Mouse (Mus musculus) small intestine, adult 2 months (tissue): ENCODE measurements around the gene Gpr4. TPM values are rescaled to one million over a fixed set of nuclear protein-coding genes. Genes with fewer than 3 reads are reported as not detected.
A peak's percentile ranks its signal among the peaks of the same experiment; 100 is the strongest.

Source experiments
- H3K27ac ChIP-seq: fragments of 200-500 bp; 2 replicates; pipeline ENCODE4 v1.5.1; 2012; ENCODE audit warnings: low read depth, low read length, control low read depth, inconsistent platforms; ENCODE audit not compliant: insufficient read depth
- H3K27me3 ChIP-seq: fragments of 200-500 bp; 2 replicates; pipeline ENCODE4 v1.6.1; 2012; ENCODE audit warnings: mild to moderate bottlenecking, moderate library complexity, low read length, inconsistent platforms; ENCODE audit not compliant: control insufficient read depth, insufficient read depth
- H3K36me3 ChIP-seq: fragments of 200-500 bp; 2 replicates; pipeline ENCODE4 v1.6.1; 2012; ENCODE audit warnings: mild to moderate bottlenecking, low read length, control low read depth, inconsistent platforms; ENCODE audit not compliant: control insufficient read depth, insufficient read depth
- H3K4me1 ChIP-seq: fragments of 200-500 bp; 2 replicates; pipeline ENCODE4 v1.6.1; 2012; ENCODE audit warnings: low read length, inconsistent platforms, mixed read lengths; ENCODE audit not compliant: control insufficient read depth, insufficient read depth, insufficient read length
- H3K4me3 ChIP-seq: fragments of 200-500 bp; 2 replicates; pipeline ENCODE4 v1.5.1; 2012; ENCODE audit warnings: low read depth, mild to moderate bottlenecking, control low read depth, inconsistent platforms, low read length, moderate library complexity
- CTCF ChIP-seq: fragments of 200-500 bp; IDR thresholded peaks from 2 replicates; pipeline ENCODE4 v1.5.1; 2012; ENCODE audit warnings: low read depth, mild to moderate bottlenecking, control low read depth, inconsistent platforms, low read length, moderate library complexity, mixed read lengths; ENCODE audit not compliant: insufficient replicate concordance, insufficient read length; ENCODE audit errors: extremely low read depth
- POLR2A ChIP-seq: fragments of 200-500 bp; IDR thresholded peaks from 2 replicates; pipeline ENCODE4 v1.6.1; 2012; ENCODE audit warnings: low read depth, mild to moderate bottlenecking, control low read depth, inconsistent platforms, low read length, moderate library complexity
- WGBS: fragments of 180-500 bp; shearing (Covaris S2); methylation state at CpG from one replicate; pipeline ENCODE4 v1.1.7; 2018; 5-methylcytosine and 5-hydroxymethylcytosine counted together
- polyA plus RNA-seq: library from polyadenylated mRNA; depleted of rRNA; stranded (reverse); fragments of >200 nt; gene quantifications from 2 replicates; pipeline ENCODE4 v1.2.3, GENCODE M21; 2012; rRNA removed

The Gpr4 gene
- polyA plus RNA-seq, 1 experiment: 4.4 TPM

DNA sequence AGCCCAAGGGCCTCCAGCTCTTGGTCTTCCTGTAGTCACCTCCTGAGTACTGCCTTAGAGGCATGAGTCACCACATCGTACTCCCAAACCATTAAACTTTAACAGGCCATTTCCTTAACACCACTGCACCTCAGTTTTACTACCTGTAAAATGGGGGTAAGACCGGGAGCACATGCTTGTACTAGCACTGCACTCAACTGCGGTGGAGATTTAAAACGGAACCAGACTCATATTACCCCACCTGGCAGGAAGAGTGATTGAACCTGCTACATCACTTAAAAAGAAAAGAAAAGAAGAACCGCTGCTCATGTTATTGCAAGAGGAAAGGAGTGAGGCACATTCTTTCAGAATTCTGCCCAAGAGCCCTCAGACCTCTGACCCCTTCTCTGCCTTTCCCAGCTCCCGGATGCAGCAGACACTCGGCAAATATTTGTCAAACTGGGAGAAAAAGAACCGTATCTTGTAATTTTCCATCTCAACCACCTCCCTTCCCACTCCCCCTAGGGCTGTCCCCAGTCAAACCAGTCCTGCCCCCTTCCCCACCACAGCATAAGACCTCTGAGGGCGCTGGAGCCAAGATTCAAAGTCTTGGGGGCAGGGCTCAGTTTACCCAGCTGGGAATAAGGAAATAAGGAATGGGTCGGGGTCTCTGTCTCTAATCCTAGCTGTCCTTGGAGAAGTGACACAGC is 56.8 kb downstream of the Gpr4 start:
- Histone ChIP-seq H3K27me3 (no peaks in the 10 kb centered on the region), H3K27ac (peak overlapping the region; percentile 92), H3K4me1 (peaks cover 41% of the 10 kb centered on the region), H3K4me3 (peak overlapping the region; percentile 95), H3K36me3 (peaks cover 19% of the 10 kb centered on the region)
- TF ChIP-seq CTCF (no peak), POLR2A (no peak)
- 10% methylated on average over 10 of the region's 10 CpGs for WGBS

DNA sequence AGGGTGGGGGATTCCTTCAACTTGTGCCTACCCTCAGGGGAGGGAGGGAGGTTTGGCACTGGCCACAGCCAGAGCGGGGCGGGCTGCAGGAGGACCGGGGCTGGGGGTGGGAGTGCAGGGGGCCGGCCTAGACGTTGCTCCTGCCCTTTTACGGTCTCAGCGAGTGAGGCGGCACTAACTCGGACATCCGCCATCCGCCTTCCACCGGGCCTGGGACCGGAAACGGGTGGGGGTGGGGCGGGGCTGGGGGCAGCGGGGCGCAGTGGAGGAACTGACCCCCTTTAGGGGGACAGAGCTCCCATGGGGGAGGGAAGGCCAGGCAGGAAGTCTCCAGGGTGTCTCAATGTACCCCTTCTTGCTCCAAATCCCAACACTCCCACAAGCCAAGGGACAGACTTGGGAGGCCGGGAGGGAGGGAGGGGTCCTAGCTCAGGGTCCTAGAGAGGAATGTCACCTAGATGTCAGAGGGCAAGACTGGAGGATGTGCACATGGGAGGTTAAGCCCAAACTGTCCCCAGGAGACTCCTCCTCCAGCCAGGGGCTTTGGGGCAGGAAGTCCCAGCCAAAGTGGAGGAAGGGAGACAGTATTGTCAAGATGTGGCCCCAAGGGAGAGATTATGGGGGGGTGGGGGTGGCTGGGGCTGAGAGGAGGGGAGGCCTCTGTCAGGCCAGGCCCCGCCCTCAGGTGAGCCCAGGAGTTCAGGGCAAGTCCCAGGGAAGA is 57.5 kb downstream of the Gpr4 start:
- Histone ChIP-seq H3K27me3 (no peaks in the 10 kb centered on the region), H3K36me3 (peaks cover 12% of the 10 kb centered on the region), H3K4me3 (peak overlapping the region; percentile 95), H3K4me1 (peaks cover 34% of the 10 kb centered on the region), H3K27ac (peak overlapping the region; percentile 96)
- TF ChIP-seq POLR2A (0 out of 2 replicates have a peak, but pooled peaks have one; percentile 30), CTCF (no peak)
- 1% methylated on average over 19 of the region's 19 CpGs for WGBS

DNA sequence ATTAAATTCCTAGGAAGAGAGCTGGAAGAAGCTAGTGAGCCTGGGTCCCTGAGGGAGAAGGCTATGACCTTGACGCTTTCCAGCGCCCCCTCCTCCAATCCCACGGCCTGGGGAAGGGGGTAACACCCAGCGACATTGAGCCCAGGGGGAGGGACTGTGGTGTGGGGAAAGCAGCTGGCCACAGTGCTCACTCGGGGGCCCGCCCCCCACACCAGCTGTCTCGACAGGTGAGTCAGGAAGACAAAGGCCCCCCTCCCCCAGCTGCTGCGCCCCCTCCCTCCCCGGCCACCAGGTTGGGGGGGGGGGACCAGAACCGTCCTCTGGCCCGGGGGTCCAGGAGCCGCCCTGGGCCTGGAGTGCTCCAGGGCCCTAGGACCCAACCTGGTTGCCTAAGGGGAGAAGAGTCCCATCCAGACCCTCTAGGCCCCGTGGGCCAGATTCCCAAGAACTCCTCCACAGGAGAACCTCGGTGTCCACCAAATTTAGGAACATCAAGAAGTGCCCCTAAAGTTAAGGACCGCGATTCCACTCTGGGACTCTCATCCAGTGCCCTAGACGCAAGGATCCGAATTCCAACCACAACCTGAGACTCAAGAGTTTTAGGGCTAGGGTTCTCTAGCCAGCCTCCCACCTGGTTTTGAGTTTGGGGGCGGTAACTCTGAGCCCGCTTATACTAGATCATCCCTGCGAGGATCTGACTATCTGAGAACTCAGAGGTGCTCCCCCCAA is 58.3 kb downstream of the Gpr4 start:
- Histone ChIP-seq H3K27me3 (no peaks in the 10 kb centered on the region), H3K27ac (peak overlapping the region; percentile 96), H3K4me1 (peaks cover 27% of the 10 kb centered on the region), H3K4me3 (peak overlapping the region; percentile 95), H3K36me3 (peaks cover 10% of the 10 kb centered on the region)
- under 1% methylated on average over 20 of the region's 21 CpGs for WGBS
- TF ChIP-seq POLR2A (0 out of 2 replicates have a peak, but pooled peaks have one; percentile 18), CTCF (no peak)

DNA sequence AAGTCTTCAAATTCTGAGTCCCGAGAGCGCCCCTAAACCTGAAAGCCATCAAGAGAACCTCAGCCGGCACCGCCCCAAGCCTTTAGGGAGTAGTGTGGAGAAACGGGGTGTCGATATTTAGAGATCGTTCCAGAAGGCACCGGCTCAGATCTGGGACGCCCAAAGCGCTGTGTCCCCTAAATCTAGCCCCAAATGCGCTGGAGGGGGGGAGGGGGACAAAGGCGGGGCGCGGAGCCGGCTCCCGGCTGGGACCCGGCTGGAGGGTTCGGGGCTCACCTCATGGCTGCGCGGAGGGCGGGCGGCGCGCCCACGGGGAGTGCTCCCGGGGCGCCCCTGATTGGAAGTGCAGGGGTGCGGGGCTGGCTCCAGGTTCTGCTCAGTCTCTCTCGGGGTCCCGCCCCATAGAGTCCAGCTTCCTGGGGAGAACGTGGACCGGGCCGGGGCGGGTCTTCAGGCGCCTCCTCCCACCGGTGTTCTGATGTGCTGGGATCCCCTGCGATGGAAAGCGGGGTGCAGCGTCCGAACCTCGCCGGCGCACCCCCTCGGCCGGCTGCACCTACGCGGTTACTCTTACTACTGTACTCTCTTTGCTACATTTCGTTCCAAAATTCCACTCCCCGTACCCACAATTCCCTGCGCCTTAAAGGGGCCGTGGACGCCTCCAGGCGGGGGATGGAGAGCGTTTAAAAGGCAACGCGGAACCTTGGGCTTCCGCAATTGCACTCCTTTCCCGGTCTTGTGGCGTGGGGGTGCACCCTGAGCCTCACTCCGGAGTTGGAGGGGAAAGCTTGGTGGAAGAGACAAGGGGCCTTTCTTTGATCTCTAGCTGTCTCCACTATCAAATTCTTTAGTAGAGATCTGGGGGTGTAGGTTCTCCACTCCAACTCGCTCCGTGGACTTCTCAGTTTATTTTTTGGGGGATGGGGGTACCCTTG is 59.2 kb downstream of the Gpr4 start, which contains the start of gene Vasp:
TSS of gene Vasp (minus strand) at position 580 of the 935 bp plus-strand sequence.
- H3K36me3 ChIP-seq: peaks cover 10% of the 10 kb centered on the region
- H3K27me3 ChIP-seq: no peaks in the 10 kb centered on the region
- H3K27ac ChIP-seq: peak within 1 kb of the TSS; percentile 96
- peaks cover 20% of the 10 kb centered on the region for H3K4me1 ChIP-seq
- TF ChIP-seq POLR2A: peak; percentile 98
- no peak for TF ChIP-seq CTCF
- under 1% methylated on average over 62 of the region's 62 CpGs for WGBS
- peak within 1 kb of the TSS; percentile 95 for H3K4me3 ChIP-seq

DNA sequence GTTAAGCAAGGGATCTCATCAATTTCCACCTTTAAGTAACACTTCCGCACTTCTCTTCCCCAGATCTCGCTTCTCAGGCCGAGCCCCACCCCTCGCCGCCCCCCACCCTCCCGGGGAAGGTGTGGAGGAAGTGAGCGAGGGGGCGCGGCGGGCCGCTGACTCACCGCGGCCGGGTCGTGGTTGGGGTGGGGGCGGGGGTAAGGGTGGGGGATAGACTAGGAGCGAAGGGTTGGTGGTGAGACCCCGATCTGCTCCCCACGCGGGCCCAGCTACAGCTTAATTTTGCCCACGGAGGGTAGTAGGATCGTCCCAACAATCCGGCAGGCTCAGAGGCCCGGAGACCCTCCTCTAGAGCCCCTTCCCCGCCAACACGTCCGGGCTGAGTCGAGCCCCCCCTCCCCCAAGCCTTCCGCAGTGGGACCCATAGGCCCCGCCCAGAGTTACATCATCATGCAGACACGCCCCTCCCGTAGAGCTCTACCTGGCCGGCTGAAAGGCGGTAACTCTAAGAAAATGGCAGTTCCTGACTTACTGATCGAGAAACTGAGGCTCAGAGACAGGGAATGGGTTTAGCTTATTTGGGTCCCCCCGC is 59.9 kb downstream of the Gpr4 start:
- WGBS: 1% methylated on average over 36 of the region's 36 CpGs
- TF ChIP-seq POLR2A (peak; percentile 55), CTCF (no peak)

More for the DNA sequence above, 59.9 kb downstream of the Gpr4 start:
- Histone ChIP-seq H3K27ac (peak overlapping the region; percentile 96), H3K4me3 (peak overlapping the region; percentile 95), H3K36me3 (peaks cover 10% of the 10 kb centered on the region), H3K27me3 (no peaks in the 10 kb centered on the region), H3K4me1 (peaks cover 16% of the 10 kb centered on the region)

Other genes starting within 250 kb of the Gpr4 start
- gene Nanos2, start 225.1 kb upstream of the Gpr4 start, polyA plus RNA-seq: not detected in 2 replicates
- gene Mypop, start 221.3 kb upstream of the Gpr4 start, polyA plus RNA-seq: 1.9 and 2.3 TPM in 2 replicates
- gene Irf2bp1, start 208.5 kb upstream of the Gpr4 start, polyA plus RNA-seq: 17.0 and 25.8 TPM in 2 replicates
- gene Foxa3, start 189.0 kb upstream of the Gpr4 start, polyA plus RNA-seq: 17.8 and 19.9 TPM in 2 replicates
- 50.4 and 71.8 TPM in 2 replicates for gene Sympk, start 188.2 kb upstream of the Gpr4 start, polyA plus RNA-seq
- not detected in 2 replicates for gene Rsph6a, start 157.8 kb upstream of the Gpr4 start, polyA plus RNA-seq
- gene Dmwd, start 136.3 kb upstream of the Gpr4 start, polyA plus RNA-seq: 13.9 and 16.3 TPM in 2 replicates
- 353 and 387 TPM in 2 replicates for gene Dmpk, start 128.7 kb upstream of the Gpr4 start, polyA plus RNA-seq
- 14.1 and 14.5 TPM in 2 replicates for gene Six5, start 117.9 kb upstream of the Gpr4 start, polyA plus RNA-seq
- gene Gm4969, start 94.2 kb upstream of the Gpr4 start, polyA plus RNA-seq: not detected in 2 replicates
- 6.1 and 14.9 TPM in 2 replicates for gene Fbxo46, start 92.7 kb upstream of the Gpr4 start, polyA plus RNA-seq
- gene Qpctl, start 63.2 kb upstream of the Gpr4 start, polyA plus RNA-seq: 5.5 and 6.6 TPM in 2 replicates
- 13.2 and 25.8 TPM in 2 replicates for gene Snrpd2, start 62.8 kb upstream of the Gpr4 start, polyA plus RNA-seq
- 0.53 and 0.62 TPM in 2 replicates for gene Gipr, start 46.4 kb upstream of the Gpr4 start, polyA plus RNA-seq
- 15.8 and 17.2 TPM in 2 replicates for gene Eml2, start 36.1 kb upstream of the Gpr4 start, polyA plus RNA-seq
- gene Opa3, start 15.8 kb downstream of the Gpr4 start, polyA plus RNA-seq: 17.1 and 34.6 TPM in 2 replicates
- 183 and 517 TPM in 2 replicates for gene Vasp, start 59.3 kb downstream of the Gpr4 start, polyA plus RNA-seq
- 1.8 and 11.8 TPM in 2 replicates for gene Ppm1n, start 67.5 kb downstream of the Gpr4 start, polyA plus RNA-seq
- gene Rtn2, start 70.1 kb downstream of the Gpr4 start, polyA plus RNA-seq: 6.7 and 11.7 TPM in 2 replicates
- 1.7 and 16.7 TPM in 2 replicates for gene Fosb, start 97.5 kb downstream of the Gpr4 start, polyA plus RNA-seq
- 9.3 and 17.5 TPM in 2 replicates for gene Ercc1, start 132.2 kb downstream of the Gpr4 start, polyA plus RNA-seq
- 2.0 and 2.5 TPM in 2 replicates for gene Cd3eap, start 146.9 kb downstream of the Gpr4 start, polyA plus RNA-seq
- 6.2 and 10.4 TPM in 2 replicates for gene Ppp1r13l, start 147.2 kb downstream of the Gpr4 start, polyA plus RNA-seq
- gene Ercc2, start 169.5 kb downstream of the Gpr4 start, polyA plus RNA-seq: 21.0 and 31.2 TPM in 2 replicates
- gene Klc3, start 191.6 kb downstream of the Gpr4 start, polyA plus RNA-seq: 2.6 and 3.5 TPM in 2 replicates
- 31.9 and 45.3 TPM in 2 replicates for gene Ckm, start 192.2 kb downstream of the Gpr4 start, polyA plus RNA-seq
- gene Mark4, start 246.3 kb downstream of the Gpr4 start, polyA plus RNA-seq: 11.6 and 27.4 TPM in 2 replicates